Mouse (Mus musculus): ENCODE data around the gene Ints3.

- no peak for TF ChIP-seq CTCF (IDR thresholded peaks at IDR 0.05; ENCODE audit: extremely low read depth, insufficient read depth, insufficient read length, insufficient replicate concordance)
- TF ChIP-seq POLR2A (IDR thresholded peaks at IDR 0.05; ENCODE audit: low read depth, low read length) = no peak
These were observed 17.5 kb upstream of the Ints3 start for GRCm38 (mm10) chr3:90450874-90451273.

Data from spleen, adult 2 months (tissue).